Mouse (Mus musculus): ENCODE measurements at regions not wholly inside any gene's neighbourhood (a gene's known extent, or its start where the extent isn't known, plus 50 kb on each side); places are given as distances from the start of the nearest gene placed in this dataset.

- H3K9me3 ChIP-seq (ENCODE audit: control insufficient read depth), result 0 out of 2 replicates have a peak, but pooled peaks cover 2% of the 10 kb centered on the region
- H3K4me2 ChIP-seq (replicated peaks; ENCODE audit: low read depth), result no peak overlapping the region
- TF ChIP-seq CTCF (IDR thresholded peaks at IDR 0.05; ENCODE audit: low read depth), result no peak
- no peak overlapping the region for H3K4me3 ChIP-seq (ENCODE audit: low read depth, low read length)
- no peak overlapping the region for H3K9ac ChIP-seq (ENCODE audit: low read depth, low read length)
- no peak for ATAC-seq
- H3K27ac ChIP-seq (ENCODE audit: low read depth, low read length), result no peak overlapping the region
- 60% methylated on average over 2 of the region's 2 CpGs for WGBS
- no peaks in the 10 kb centered on the region for H3K4me1 ChIP-seq (replicated peaks; ENCODE audit: control insufficient read depth, insufficient read depth, low read length)
- no peaks in the 10 kb centered on the region for H3K36me3 ChIP-seq (ENCODE audit: control insufficient read depth, insufficient read depth)
- no peaks in the 10 kb centered on the region for H3K27me3 ChIP-seq (replicated peaks; ENCODE audit: control insufficient read depth, insufficient read depth, low read length)
Observed at GRCm38 (mm10) chr6:79099051-79099450, 630.4 kb upstream of the Reg3g start.

- Histone ChIP-seq H3K27ac (ENCODE audit: low read depth, low read length) (no peak overlapping the region), H3K9me3 (ENCODE audit: control insufficient read depth) (no peaks in the 10 kb centered on the region), H3K36me3 (ENCODE audit: control insufficient read depth, insufficient read depth) (no peaks in the 10 kb centered on the region), H3K4me1 (replicated peaks; ENCODE audit: control insufficient read depth, insufficient read depth, low read length) (no peaks in the 10 kb centered on the region), H3K4me3 (ENCODE audit: low read depth, low read length) (no peak overlapping the region), H3K27me3 (replicated peaks; ENCODE audit: control insufficient read depth, insufficient read depth, low read length) (0 out of 2 replicates have a peak, but pooled peaks cover 2% of the 10 kb centered on the region), H3K9ac (ENCODE audit: low read depth, low read length) (no peak overlapping the region), H3K4me2 (replicated peaks; ENCODE audit: low read depth) (no peak overlapping the region)
- TF ChIP-seq CTCF (IDR thresholded peaks at IDR 0.05; ENCODE audit: low read depth), result no peak
- 55% methylated on average over 1 of the region's 1 CpGs for WGBS
- peak; percentile 49; the same call in 1 of the 2 replicates for ATAC-seq
Observed at GRCm38 (mm10) chr6:79057531-79057930, 588.9 kb upstream of the Reg3g start.
